Mouse (Mus musculus) heart, adult 18-20 months (tissue): ENCODE data around the gene Kcnc3. TPM values are rescaled to one million over a fixed set of nuclear protein-coding genes. Genes with fewer than 3 reads are reported as not detected.

Source experiments
- DNase-seq, 2 experiments: peaks; one replicate each; pipeline ENCODE4 v3.0.0; 2021 to 2022; ENCODE audit warnings: mixed read lengths in 1 of 2
- total RNA-seq, 2 experiments: library from RNA; stranded (reverse); gene quantifications; 2 replicates each; pipeline ENCODE4 v1.2.3; 2021

The Kcnc3 gene
- total RNA-seq, 2 experiments from 2014 or later: 2.4 to 2.6 TPM

DNA sequence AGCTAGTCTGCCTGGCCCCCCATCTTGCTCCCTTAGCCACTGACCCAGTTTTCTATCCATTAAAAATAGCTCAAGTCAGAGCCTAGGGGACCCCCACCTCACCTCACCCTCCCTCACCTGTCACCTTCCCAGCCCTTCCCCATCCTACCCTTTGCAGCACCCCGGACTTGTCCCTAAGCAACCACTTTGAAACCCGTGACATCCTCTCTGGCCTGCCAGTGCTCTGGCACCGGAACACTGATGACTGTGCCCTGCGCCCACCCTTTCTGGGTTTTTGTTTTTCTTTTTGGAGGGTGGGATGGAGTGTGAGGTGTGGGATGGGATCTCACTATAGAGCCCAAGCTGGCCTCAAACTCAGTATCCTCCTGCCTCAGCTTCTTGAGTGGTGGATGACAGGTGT lies 7.2 kb downstream of the Kcnc3 start:
- no peak for DNase-seq

- DNase-seq: no peak
These were observed 7.9 kb downstream of the Kcnc3 start for GRCm38 (mm10) chr7:44598336-44598735.

DNA sequence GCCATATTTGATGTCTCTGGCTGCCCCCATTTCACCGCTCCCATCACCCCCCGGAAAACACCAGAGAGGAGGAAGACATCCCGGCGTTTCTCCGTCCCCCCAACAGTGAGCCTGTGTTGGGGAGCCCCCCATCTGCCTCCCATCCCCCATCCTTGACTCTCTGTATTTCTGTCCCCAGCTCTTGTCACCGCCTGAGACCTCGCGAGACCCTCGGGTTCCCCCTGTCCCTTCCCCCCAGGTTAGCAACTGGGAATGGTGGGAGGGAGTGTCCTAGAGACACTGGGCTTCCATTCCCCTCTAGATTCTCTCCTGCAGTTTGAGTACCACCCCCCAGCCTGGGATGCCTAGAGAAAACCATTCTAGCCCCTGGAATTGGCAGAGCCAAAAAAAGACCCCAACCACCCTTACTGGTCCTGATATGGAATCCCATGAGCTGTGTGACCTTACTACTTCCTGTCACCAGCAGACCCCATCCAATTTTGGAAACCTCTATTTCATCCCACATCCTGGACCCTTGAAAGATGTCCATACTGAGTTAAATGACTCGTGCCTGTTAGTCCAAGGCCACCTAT lies 10.3 kb downstream of the Kcnc3 start:
- no peak for DNase-seq

DNA sequence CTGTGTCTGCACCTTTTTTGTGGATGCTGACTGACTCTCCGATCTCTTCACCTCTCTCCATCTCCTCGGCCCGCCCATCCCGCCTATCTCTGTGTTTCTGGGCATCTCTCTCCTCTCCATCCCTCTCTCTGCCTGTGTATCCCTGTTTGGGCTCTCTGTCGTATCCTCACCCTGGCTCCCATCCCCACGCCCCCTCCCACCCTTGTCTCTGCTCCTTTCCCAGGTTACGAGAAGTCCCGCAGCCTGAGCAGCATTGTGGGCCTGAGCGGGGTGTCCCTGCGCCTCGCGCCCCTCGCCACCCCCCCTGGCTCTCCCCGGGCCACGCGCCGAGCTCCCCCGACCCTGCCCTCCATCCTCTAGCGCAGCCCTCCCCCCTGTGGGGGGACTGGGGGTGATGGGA lies 11.2 kb downstream of the Kcnc3 start:
- no peak for DNase-seq

- DNase-seq: no peak
These were observed 12.0 kb downstream of the Kcnc3 start for GRCm38 (mm10) chr7:44602443-44602842.

DNA sequence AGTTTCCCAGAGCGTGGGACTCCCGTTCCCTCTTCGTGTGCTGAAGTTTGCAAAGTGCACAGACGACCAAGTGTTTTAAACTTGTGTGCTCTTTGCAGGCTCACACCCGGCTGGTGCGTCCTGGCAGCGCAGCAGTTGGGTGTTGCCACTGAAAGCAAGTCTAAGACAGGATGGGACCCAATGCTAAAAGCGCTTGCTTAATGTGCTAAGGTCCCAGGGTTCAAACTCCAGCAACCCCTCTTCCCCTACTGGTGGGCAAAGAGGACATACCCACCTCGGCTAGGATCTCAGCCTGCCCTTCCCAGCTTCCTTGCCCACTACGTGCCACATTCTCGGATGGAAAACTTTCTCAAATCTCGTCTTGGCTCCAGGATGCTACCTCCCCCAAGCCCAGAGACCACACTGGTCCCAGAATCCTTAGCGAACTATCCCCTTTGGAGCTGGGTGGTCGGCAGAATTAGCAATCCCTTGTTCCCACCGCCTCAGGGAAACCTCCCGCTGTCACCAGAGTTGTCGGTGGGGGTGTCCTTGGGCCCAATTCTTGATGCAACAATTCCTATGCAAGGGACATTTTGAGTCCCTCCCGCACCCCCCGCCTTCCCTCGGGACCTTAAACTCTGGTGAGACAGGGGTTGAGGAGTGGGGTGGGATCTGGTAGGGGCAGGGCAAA lies 12.9 kb downstream of the Kcnc3 start:
- DNase-seq: no peak

DNA sequence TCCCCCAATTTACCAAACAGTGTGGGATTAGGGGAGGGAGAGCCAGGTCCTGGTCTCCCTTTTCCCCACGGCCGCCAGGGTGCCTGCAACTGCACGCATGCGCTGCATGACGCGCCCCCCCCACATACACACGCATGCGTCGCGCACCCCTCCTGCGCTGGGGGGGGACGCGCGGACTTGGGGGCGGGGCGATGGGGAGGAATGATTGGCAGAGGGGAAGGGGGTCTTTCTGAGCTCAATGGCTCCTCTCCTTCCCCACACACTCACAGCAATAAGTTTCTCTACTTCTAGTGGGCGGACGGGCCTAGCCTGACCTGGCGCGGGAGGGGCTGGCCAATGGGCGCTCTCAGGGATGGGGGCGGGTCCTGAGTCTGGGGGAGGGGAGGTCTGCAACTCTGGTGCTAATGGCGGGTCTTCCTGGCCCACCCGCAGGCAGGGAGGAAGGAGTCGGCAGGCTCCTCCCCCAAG lies 13.7 kb downstream of the Kcnc3 start:
- peak in 1 of 2 experiments; percentile 13 for DNase-seq

- no peak for DNase-seq
These were observed 14.2 kb downstream of the Kcnc3 start for GRCm38 (mm10) chr7:44604619-44605018.

DNA sequence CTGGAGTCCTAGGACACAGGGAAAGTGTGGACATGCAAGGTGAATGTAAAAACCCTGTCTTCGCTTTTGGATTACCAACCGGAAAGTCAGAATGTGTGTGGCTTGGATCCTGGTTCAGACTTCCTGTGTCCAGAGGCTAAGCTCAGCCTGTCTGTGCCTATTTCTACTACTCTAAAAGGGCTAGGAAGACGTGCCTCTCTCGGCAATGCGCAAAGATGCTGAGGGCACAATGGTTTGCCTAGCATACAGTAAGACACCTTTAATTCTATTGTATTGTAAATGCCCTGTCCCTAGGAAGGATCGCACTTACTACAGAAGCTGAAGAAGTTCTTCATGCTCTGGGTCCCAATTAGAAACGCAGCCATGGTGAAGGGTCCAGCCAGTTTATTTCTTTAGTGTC lies 15.0 kb downstream of the Kcnc3 start:
- DNase-seq: no peak

DNA sequence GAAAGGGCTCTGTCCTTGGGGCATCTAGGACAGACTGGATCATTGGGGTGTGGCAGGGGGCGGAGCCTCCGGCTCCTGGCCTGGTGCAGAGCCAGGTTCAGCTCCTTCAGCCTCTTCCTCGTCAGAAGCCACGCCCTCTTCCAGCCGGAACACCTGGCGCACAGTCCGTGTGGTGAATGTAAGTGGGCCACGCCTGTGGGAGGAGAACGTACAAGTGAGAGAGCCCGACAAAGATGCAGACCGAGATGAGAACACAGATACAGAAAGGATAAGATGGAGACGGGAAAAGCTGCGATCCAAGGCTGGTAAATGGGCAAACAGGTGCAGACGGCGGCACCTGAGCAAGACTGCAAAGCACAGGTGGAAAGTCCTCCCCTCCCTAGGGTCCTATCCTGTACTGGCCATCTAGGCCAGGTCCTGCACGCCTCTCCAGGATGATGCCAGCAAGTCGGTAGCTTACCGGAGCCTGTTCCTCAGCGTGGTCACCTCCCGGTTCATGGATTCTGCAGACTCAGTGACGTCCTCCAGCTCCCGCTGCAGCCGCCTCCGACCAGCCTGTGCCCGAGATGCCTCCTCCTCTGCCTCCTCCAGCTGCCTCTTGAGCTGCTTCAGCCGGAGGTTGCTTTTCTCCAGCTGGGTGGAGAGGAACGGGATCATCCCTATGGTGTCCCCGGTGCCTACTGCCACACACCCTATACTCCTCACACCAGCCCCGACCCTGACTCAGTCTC lies 15.9 kb downstream of the Kcnc3 start:
- no peak for DNase-seq

DNA sequence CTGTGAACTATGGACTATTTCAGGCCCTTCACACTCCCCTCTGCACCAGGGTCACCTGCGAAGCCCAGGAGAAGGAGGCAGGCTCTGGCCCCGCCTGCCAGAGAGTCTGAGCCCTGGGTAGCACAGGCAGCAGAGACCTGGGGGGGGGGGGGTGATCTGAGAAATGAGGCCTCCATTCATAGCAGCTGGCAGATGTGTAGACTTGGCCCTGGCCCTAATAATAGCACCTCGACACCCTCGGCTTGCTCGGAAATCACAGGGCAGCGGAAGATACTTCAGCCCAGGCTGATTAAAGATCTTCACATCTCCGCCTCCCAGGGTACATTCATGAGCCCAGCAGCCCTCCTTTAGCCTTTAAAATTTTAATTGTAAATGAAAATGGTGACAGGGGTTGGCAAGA lies 21.7 kb downstream of the Kcnc3 start:
- DNase-seq: no peak

GRCm38 (mm10) chr7:44614041-44614688 lies 23.7 kb downstream of the Kcnc3 start:
- no peak for DNase-seq

GRCm38 (mm10) chr7:44615309-44615708 lies 24.8 kb downstream of the Kcnc3 start:
- DNase-seq: no peak

DNA sequence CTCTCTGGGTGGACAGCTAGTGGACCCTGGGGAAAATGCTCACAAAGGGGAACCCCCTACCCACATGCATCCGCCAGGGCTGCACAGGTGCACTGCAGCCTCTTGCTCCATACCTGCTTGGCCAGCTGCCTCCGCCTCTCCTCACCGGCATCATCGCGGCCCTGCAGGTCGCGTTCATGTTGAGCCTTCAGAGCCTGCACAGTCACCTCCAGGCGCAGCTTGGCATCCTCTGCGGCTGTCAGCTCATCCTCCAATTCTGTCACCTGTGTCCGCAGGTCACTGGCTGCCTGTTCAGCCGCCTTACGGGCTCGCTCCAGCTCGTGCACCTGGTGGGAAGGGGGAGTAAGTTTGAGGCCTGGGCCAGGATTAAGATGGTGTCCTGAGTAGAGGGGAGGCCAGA lies 25.5 kb downstream of the Kcnc3 start:
- no peak for DNase-seq

- no peak for DNase-seq
These were observed 26.6 kb downstream of the Kcnc3 start for GRCm38 (mm10) chr7:44617059-44617458.

GRCm38 (mm10) chr7:44623714-44624542 lies 33.5 kb downstream of the Kcnc3 start:
- no peak for DNase-seq

DNA sequence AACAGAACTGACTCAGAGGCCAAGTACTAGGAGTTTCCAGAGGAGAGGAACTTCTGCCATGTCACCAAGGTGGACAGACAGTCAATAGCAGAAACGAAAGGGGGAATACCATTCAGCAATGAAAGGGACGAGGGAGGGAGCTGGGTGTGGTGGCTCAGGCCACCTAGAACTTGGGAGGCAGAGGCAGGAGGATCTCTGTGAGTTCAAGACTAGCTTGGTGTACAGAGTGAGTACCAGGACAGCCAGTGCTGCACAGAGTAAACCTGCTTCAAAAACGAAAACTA lies 34.0 kb downstream of the Kcnc3 start:
- no peak for DNase-seq

GRCm38 (mm10) chr7:44624828-44625227 lies 34.4 kb downstream of the Kcnc3 start:
- no peak for DNase-seq

DNA sequence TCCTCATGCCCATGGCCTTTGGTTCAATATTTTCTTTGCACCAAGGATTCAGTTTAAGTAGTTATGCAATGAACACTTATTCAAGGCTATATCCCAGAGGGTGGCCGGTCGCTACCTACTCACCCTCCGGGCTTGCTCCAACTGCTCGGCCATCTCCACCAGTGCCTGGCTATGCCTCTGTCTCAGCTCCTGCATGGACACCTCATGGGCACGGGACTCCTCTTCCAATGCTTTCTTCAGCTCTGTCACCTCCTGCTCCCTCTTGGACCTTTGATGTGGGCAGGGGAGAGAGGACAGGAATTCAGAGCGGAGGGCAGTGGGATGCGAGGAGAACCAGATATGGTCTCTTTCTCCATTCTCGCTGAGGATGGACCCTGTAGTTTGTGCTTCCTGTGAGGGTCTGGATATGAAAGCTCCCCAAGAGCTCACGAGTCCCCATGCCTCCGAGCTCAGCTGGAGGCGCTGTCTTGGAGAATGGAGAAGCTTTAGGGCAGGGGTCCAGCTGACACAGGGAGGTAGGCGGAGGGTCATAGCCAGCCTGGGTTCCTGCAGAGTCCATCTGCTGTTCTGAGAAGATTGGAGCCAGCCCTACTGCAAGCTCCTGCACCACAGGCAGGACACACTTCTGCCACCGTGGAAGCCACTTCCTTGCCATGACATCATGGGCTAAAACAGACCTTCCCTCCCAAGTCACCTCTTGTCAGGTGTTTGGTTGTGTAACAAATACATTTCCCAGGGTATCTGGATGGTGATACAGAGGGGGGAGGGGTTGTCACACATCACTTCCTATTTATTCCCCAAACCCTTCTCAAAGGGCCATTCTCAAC lies 35.0 kb downstream of the Kcnc3 start:
- peak in 1 of 2 experiments; percentile 17 for DNase-seq

DNA sequence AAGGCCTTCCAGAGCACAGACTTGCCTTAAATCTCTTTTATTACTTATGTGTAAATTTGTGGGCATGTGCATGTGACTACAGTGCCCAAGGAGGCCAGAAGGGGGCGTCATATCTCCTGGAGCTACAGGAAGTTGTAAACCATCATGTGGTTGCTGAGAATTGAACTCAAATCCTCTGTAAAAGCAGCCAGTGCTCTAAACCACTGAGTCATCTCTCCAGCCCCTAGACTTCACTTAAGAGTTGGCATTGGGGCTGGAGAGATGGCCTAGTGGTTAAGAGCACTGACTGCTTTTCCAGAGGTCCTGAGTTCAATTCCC lies 35.6 kb downstream of the Kcnc3 start:
- DNase-seq: no peak

GRCm38 (mm10) chr7:44626966-44627365 lies 36.5 kb downstream of the Kcnc3 start:
- DNase-seq: no peak
